Mouse (Mus musculus) embryo, embryonic 9.5 days (tissue): ENCODE measurements around the gene Fcgrt.
"Not testable (repeated sequence)": the region's sequence is repeated elsewhere in the genome, so short reads cannot be mapped to it uniquely, and the experiment has no call there.

Experiments used
- DNase-seq: peaks from one replicate; pipeline ENCODE4 v3.0.0-alpha.2; 2017; ENCODE audit errors: extremely low spot score

Fcgrt gene

GRCm38 (mm10) chr7:45129776-45130512 is 26.3 kb upstream of the Fcgrt start:
- no peak for DNase-seq

DNA sequence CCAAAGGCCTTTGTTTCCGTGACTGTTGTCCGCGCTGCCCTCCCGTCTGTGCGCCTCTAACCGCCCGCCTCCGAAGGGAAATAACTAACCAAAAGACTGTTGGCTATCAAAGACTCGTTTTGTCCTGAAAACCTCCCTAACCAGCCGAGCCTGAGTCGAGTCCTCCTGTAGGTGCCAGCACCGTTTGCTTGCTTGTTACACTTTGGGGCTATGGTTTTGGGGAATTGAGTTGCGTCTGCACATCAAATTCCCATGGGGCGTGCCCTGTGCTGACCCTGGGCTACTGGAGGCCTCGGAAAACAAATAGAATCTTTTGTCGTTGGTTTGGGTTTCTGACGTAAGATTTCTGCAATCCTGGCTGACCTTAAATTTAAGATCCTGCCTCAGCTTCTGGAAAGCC is 25.7 kb upstream of the Fcgrt start:
- DNase-seq = no peak

DNA sequence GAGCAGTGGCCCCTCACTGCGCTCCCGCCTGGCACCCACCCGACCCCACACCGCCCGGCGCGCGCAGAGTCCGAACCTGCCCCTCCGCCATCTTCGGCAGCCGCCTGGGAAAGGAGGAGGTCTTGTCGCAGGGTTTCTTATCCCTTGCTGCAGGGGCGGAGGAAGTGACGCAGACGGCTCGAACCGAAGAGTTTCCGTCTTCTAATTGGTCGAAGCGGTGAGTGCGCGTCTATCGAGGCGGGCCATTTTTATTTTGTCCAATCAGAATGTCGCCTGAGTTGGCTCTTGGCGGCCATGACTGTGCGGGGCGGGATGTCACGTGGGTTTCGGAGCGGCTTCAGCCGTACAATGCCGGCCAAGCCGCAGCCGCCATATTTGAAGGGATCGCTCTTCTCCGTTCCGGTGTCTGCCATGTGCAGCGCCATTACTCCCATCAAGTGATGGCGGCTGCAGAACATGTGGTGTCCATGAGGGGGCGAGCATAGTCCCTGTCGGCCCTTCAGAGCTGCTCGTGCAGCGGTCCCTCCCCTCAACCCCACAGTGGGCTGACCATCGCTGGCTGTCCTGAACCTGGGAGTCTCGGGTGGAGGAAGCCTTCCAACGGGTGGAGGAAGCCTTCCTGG is 25.1 kb upstream of the Fcgrt start, which contains the start of gene Rpl13a:
Gene Rpl13a (minus strand): TSS at position 138 of the 623 bp plus-strand sequence.
- peak; percentile 98 for DNase-seq

DNA sequence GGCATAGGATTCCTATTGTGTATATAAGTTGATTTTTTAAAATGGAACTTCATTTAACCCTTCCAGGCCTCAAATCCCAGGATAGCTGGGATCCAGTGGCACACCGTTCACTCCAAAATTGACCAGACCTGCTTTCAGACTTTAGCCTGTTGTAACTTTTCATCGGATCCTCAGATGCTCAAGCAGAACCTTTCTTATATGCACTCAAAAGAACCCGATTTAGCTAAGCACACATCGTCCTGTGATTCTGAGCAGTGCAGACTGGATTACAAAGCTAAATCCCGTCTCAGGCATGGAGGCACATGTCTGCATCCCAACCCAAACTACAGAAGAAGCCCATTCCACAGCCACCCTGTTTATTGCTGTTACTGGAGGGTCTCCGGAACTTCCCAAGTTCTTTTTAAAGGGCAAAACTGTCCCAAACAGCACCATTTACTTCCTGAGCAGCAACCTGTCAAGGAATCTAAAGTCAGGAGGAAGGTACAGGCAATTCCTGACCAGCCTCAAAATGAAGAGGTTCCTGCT is 24.1 kb upstream of the Fcgrt start:
- DNase-seq = no peak

GRCm38 (mm10) chr7:45126844-45127699 is 23.4 kb upstream of the Fcgrt start:
- no peak for DNase-seq

DNA sequence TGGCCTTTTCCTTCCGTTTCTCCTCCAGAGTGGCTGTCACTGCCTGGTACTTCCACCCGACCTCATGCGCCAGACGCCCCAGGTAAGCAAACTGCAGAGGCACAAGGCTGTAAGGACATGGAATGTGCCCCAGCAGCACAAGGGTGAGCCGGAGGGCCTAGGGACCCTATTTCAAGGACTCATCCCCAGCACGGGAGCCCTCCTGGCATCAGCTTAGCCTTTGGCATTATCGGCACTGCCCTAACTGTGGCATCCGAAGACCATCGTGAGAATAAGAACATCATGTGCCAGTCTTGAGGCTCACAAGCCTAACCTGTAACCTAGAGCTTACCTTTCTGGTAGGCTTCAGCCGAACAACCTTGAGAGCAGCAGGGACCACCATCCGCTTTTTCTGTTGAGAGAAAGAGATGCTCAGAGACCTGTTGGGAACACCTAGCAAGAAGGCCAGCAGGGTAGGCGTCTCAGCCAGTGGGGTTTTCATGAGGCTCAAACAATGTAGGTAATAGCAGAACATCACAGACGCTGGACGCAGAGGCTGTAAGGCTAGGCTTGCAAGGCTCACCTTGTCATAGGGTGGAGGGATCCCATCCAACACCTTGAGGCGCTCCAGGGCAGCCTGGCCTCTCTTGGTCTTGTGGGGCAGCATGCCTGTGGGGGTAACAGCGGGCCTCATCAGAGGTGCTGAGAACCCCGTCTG is 22.6 kb upstream of the Fcgrt start:
- DNase-seq = no peak

DNA sequence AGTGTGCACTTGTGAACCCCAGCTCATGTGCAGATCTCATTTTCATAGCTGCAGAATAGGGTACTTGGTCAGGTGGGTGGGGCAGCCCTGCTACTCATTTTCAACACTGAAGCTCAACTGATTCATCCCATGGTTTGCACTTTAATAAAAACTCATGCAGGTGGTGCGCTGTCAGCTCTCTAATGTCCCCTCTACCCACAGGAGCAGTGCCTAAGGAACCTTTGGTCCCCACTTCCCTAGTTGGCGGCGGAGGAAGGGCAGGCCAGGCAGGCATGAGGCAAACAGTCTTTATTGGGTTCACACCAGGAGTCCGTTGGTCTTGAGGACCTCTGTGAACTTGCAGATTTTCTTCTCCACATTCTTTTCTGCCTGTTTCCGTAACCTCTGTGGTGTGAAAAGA is 22.0 kb upstream of the Fcgrt start:
- not testable (repeated sequence) for DNase-seq

- DNase-seq = peak; percentile 81
Observed at GRCm38 (mm10) chr7:45125144-45125600, 21.5 kb upstream of the Fcgrt start.

DNA sequence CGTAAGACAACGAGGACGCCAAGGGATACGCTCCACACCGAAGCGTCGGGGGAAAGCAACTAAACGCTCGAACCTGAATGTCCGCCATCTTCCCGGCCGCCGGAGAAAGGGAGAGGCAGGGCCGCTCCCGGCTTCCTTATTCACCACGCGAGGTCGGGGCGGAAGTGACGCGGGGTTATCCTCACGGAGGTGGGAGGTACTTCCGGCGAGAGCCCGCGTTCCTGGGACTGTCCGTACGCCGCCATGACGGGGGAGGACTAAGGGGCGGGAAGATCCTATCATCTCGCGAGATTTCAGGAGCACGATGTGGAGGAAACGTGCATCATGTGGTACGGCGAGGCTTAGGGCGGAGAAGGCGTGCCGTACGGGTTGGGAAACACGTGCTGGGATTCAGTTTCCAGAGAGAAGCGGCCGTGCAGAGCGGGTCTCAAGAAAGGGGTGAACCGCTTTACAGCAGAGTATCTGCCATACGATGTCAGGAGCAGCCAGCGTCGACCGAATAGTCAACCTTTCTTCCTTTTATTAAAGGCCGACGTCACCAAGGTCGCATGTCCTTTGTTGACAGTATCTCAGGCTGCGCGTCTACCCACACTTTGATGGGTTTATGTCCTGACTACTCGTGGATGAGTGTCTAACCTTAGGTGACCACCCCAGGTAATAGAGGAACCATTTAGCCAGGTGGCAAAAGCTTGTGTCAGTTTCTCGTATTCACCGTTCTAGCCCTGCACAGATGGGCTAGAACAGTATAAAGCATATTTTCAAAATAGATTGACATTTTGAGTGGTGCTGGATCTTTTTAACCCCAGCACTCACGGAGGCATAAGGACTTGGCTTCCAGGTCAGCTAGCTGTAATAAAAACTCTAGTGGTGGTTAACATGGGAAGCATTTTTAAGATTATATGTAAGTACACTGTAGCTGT is 20.8 kb upstream of the Fcgrt start, which contains the start of gene Rps11:
Gene Rps11 (minus strand): TSS at position 216 of the 920 bp plus-strand sequence.
- peak; percentile 99 for DNase-seq

GRCm38 (mm10) chr7:45123186-45123570 is 19.5 kb upstream of the Fcgrt start:
- no peak for DNase-seq

GRCm38 (mm10) chr7:45122561-45123185 is 19.0 kb upstream of the Fcgrt start:
- DNase-seq = no peak

DNA sequence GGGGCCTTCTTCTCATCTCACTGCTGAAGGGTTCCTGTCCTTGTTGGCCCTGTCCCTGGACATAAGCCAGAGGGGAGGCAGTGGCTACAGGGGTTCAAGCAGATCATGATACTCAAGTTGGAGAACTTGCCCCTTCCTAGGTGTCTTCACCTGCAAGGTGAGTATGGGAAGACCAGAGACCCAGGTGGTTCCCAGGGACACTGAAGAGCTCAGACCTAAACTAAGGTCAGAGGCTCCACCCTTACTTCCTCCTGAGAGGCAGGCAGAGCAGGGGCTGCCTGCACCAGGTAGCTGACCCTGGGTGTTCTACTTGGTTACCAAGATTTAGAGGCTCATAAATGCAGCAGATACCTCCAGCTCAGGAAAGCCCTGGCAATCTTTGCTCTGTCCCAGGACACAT is 18.3 kb upstream of the Fcgrt start:
- no peak for DNase-seq

GRCm38 (mm10) chr7:45121404-45121803 is 17.8 kb upstream of the Fcgrt start:
- no peak for DNase-seq

DNA sequence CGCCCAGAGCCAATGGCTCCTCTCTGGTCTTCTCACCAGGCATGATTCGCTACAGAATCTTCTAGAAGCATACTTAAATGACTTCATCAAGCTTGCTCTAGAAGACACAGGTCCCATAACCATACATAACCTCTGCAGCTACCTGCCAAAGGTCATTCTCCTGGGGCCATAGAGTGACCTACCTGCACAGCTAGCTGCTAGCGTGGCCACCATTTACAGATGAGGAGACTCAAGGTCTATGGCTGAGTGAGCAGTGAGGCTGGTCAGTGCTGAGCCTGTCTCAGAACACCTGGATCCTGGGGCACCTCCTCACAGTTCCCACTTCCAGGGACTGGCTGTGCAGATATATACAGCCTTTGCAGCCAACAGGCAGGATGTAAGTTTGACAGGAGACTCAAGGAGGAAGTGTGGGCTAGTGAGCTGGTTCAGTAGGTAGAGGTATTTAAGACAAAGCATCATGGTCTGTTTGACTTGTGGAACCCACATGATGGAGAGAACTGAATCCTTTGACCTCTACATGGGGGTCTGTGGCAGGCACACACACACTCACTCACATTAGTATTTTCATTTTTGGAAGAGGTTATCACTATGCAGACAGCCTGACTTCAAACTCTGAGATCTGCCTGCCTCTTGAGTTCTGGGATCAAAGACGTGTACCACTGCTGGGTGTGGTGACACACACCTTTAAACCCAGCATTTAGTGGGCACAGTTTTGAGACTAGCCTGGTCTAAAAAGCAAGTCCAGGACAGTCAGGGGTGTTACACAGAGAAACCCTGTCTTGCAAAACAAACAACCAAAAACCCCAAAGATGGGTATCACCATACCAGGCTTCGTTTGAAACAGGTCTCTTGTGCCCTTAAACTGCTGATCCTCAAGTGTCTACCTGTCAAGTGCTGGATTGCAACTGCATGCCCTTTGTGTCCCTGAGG is 16.4 kb upstream of the Fcgrt start:
- no peak for DNase-seq

- no peak for DNase-seq
Observed at GRCm38 (mm10) chr7:45118336-45118735, 14.7 kb upstream of the Fcgrt start.

GRCm38 (mm10) chr7:45117566-45117965 is 13.9 kb upstream of the Fcgrt start:
- DNase-seq = no peak

- no peak for DNase-seq
Observed at GRCm38 (mm10) chr7:45113476-45113875, 9.8 kb upstream of the Fcgrt start.

DNA sequence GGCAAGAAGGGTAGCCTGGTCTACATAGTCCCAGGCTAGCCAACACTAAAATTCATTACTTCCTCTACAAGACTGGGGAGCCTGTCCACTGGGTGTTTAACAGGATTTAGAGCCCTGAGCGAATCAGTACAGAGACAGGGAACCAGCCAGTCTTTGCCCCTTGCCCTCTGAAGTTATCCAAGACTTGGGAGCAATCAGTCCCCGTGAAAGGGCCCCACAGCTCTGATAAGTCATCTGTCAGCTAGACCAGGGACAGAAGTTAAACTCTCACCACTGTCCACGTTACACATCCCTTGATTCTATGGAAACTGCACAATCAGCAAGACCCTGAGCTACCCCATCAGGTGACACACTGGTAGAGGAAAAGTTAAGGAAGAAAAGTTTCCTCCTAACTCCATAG is 8.9 kb upstream of the Fcgrt start:
- DNase-seq = no peak

DNA sequence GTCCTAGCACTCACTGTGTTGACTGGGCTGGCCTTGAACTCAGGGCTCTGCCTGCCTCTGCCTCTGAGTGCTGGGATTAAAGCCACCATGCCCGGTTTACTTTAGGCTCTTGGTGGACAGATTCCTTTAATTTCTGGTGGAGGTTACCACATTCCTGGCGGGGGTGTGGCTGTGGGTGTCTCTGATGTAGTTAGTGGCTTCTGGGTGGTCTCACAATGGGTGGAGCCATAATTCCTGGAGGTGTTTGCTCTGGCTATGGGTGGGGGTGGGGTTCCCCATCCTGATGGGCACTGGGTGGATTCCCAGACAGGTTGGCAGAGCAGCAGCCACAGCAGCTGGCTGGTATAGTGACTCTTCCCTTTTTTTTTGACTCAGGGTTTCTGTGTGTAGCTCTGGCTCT is 8.3 kb upstream of the Fcgrt start:
- DNase-seq = no peak
